Mouse (Mus musculus): ENCODE results near the gene Smyd5.

Smyd5 gene

GRCm38 (mm10) chr6:85488510-85488909 lies 56.7 kb downstream of the Smyd5 start:
- intact Hi-C loops (cut with DNase I): no loop called here

- intact Hi-C loops (cut with DNase I): no loop called here
Measured at GRCm38 (mm10) chr6:85489717-85490116, 57.9 kb downstream of the Smyd5 start.

- intact Hi-C loops (cut with DNase I): no loop called here
Measured at GRCm38 (mm10) chr6:85490252-85490651, 58.5 kb downstream of the Smyd5 start.

- intact Hi-C loops (cut with DNase I): no loop called here
Measured at GRCm38 (mm10) chr6:85491606-85492005, 59.8 kb downstream of the Smyd5 start.

All from adrenal gland (tissue).